Mouse (Mus musculus) midbrain, embryonic 12.5 days (tissue): Measurements from ENCODE around the gene Rassf6. TPM values are rescaled to one million over a fixed set of nuclear protein-coding genes. Genes with fewer than 3 reads are reported as not detected.

Source experiments
- ATAC-seq: fragments of 200-750 bp; cut with Nextera tagmentation; 2 replicates; pipeline ENCODE4 v1.8.0; 2017; ENCODE audit warnings: low read depth, moderate TSS enrichment, moderate library complexity; ENCODE audit not compliant: low FRiP score
- H3K27ac ChIP-seq: fragments of 300-500 bp; sonication (generic); replicated peaks from 2 replicates; pipeline ENCODE4 v1.5.1; 2016; ENCODE audit warnings: mild to moderate bottlenecking
- H3K27me3 ChIP-seq: fragments of 300-500 bp; sonication (generic); 2 replicates; pipeline ENCODE4 v1.6.1; 2016; ENCODE audit warnings: mild to moderate bottlenecking
- H3K36me3 ChIP-seq: fragments of 300-500 bp; sonication (generic); 2 replicates; pipeline ENCODE4 v1.6.1; 2016
- H3K4me1 ChIP-seq: fragments of 300-500 bp; sonication (generic); 2 replicates; pipeline ENCODE4 v1.6.1; 2016
- H3K4me2 ChIP-seq: fragments of 300-500 bp; sonication (generic); replicated peaks from 2 replicates; pipeline ENCODE4 v1.6.1; 2016; ENCODE audit warnings: mild to moderate bottlenecking, moderate library complexity
- H3K4me3 ChIP-seq: fragments of 300-500 bp; sonication (generic); 2 replicates; pipeline ENCODE4 v1.5.1; 2016; ENCODE audit warnings: mild to moderate bottlenecking
- H3K9ac ChIP-seq: fragments of 300-500 bp; sonication (generic); replicated peaks from 2 replicates; pipeline ENCODE4 v1.6.1; 2016; ENCODE audit warnings: mild to moderate bottlenecking, moderate library complexity
- H3K9me3 ChIP-seq: fragments of 300-500 bp; sonication (generic); 2 replicates; pipeline ENCODE4 v1.6.1; 2016; ENCODE audit warnings: mild to moderate bottlenecking
- WGBS: fragments of 180-500 bp; shearing (Covaris S2); methylation state at CpG from one replicate; pipeline ENCODE4 v1.1.7; 2016; 5-methylcytosine and 5-hydroxymethylcytosine counted together
- polyA plus RNA-seq: library from polyadenylated mRNA; unstranded; fragments of >200 nt; fragmentation: Nextera tagmentation; extraction: Ambion mirVana; gene quantifications from 2 replicates; pipeline ENCODE4 v1.2.1, GENCODE M21; 2016

Gene Rassf6
- polyA plus RNA-seq, result 0.29 and 0.63 TPM in 2 replicates

DNA sequence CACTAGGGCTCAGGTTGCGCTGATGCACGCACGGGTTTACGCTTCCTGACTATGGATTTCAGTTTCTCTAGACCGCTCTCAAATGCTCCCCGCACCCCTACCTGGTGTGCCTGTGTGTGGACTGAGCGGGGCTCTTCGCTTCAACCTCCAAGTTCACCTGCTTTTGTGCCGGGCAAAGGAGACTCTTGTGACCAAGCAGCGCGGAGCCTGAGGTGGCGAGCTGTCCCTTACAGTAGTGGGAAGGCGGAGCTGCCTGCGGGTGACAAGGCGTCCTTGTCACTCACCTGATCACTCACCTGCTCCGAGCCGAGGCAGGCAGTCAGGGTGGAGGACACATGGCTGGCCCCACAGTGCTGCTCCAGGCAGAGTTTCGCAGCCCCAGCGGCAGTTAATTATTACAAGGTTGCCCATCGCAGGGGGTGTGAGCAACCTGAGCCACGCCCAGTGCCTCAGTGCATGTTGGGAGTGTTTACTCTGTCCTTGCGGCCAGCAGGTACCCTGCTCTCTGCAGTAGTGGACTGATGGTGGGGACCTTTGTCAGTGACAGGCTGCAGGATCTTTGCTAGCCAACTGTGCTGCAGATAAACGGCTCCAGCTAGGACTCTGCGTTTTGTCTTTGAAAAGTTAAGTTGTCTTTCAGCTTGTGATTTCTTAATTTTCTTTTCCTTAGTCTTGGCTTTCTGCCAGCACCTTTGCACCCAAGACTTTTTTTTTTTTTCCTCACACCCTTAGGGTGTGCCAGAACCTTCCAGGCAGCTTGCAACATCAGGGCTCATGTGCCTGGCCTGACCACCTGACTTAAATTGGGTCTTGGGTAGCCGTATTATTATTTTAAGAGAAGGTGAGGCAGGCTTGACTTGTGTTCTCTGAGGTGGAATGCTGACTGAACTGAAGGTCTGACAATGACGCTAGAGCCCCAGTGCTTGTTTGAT is at the start of gene Rassf6:
Gene Rassf6, minus strand, starts transcription at position 372 of the 932 bp plus-strand sequence.
- peak; percentile 82 for ATAC-seq
- Histone ChIP-seq H3K36me3 (no peaks in the 10 kb centered on the region), H3K9me3 (no peaks in the 10 kb centered on the region), H3K27me3 (0 out of 2 replicates have a peak, but pooled peaks cover 4% of the 10 kb centered on the region), H3K9ac (peak within 1 kb of the TSS; percentile 0; the same call in 1 of the 2 replicates), H3K4me2 (peak within 1 kb of the TSS; percentile 59), H3K4me3 (peak within 1 kb of the TSS; percentile 40), H3K27ac (no peak within 1 kb of the TSS), H3K4me1 (peaks cover 7% of the 10 kb centered on the region; the same call in 1 of the 2 replicates)
- 13% methylated on average over 26 of the region's 26 CpGs for WGBS

DNA sequence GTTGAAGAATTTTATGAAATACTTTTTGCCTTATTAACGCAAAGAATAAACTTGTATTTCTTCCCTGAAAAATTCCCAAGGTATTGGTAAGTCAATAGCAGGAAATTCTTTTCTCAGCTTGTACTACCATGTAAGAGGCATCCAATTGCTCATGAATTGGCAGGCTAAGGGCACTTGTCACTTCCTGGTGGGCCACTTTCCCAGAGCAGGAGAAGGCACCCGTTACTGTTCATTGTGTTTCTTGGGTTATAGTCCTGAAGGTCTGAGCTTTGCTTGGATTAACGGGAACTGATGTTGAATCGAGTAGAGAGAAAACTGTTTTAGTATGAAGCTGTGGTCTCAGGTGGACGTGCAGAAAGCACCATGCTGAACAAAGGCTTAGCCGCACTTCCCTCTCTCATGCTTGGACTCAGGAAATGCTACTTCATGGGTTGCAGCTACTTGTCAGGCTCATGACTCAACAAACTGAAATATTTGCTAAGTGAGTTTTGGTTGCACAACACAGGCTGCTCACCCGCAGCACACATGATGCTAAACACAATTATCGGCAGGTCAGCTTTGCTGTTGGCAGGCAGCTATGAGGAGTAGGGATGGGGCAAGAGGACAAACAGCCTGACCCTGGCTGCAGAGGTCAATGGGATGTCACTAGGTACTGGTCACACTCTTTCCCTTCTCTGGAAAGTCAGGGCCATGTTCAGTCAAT is 49.1 kb upstream of the Rassf6 start:
- 90% methylated on average over 8 of the region's 8 CpGs for WGBS
- Histone ChIP-seq H3K27me3 (no peaks in the 10 kb centered on the region), H3K36me3 (no peaks in the 10 kb centered on the region), H3K4me3 (no peak overlapping the region), H3K27ac (no peak overlapping the region), H3K4me1 (no peaks in the 10 kb centered on the region), H3K9ac (no peak overlapping the region), H3K4me2 (no peak overlapping the region), H3K9me3 (no peaks in the 10 kb centered on the region)
- no peak for ATAC-seq

DNA sequence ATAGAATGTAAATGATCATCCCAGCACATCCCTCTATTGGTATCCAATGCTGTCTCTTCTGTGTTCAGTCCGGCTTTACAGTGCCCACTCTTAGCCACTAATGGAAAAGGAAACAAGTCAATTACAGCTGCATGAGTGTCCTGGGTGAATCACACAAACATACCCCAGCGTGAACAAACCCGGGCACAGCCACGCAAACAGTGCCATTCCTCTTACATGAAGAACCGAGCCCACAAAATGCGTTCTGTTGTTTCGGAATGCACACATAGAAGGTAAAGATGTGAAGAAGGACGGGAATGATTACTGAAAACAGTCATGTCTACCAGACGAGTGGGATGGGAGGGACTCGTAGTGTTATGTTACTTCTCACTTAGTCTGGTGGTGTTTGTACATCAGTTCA is 47.5 kb upstream of the Rassf6 start:
- Histone ChIP-seq H3K27me3 (no peaks in the 10 kb centered on the region), H3K27ac (no peak overlapping the region), H3K36me3 (no peaks in the 10 kb centered on the region), H3K9me3 (no peaks in the 10 kb centered on the region), H3K4me3 (no peak overlapping the region), H3K4me2 (no peak overlapping the region), H3K4me1 (no peaks in the 10 kb centered on the region), H3K9ac (no peak overlapping the region)
- WGBS, result 94% methylated on average over 10 of the region's 10 CpGs
- ATAC-seq, result no peak

DNA sequence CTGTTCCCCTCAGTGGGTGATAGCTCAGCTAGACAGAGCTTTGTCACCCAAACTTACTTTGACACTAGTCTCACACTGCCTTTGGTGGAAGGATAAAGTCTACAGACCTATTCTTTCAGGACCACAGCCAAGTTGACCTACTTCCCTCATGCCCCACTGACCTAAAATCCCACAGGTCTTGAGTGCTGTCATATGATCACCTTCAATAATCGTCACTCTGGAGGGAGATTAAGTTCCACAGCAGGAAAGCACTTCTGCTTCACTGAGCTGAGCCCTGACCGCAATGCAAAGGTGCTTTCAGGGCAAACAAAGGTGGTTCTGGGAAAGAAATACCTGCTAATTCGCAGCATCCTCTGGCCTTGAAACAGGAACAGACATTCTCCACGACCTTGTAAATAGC is 44.5 kb upstream of the Rassf6 start:
- 43% methylated on average over 4 of the region's 4 CpGs for WGBS
- H3K4me1 ChIP-seq, result no peaks in the 10 kb centered on the region
- no peak overlapping the region for H3K27ac ChIP-seq
- no peaks in the 10 kb centered on the region for H3K27me3 ChIP-seq
- H3K36me3 ChIP-seq, result no peaks in the 10 kb centered on the region
- no peak for ATAC-seq
- H3K4me2 ChIP-seq, result no peak overlapping the region
- H3K9me3 ChIP-seq, result no peaks in the 10 kb centered on the region
- no peak overlapping the region for H3K9ac ChIP-seq
- H3K4me3 ChIP-seq, result no peak overlapping the region

DNA sequence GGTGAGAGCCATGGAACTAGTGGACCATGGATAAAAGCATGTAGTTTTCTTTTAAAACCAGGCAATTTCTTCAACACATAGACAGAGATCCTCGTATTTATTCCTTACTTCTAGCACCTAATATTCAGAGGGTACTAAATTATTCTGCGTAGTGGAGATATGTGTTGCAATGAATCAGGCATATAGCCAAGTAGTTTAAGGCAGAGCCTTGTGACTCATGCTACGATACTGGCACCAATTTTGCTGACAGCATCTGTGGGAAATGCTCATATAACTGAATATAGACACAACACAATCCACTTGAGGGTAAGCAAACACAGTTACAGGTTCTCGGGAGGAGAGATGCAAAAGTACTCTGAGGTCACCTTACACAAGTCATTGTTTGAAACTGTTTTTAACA is 41.4 kb upstream of the Rassf6 start:
- H3K27ac ChIP-seq, result no peak overlapping the region
- H3K4me1 ChIP-seq, result no peaks in the 10 kb centered on the region
- no peak for ATAC-seq
- 87% methylated on average over 4 of the region's 4 CpGs for WGBS
- H3K4me2 ChIP-seq, result no peak overlapping the region
- no peaks in the 10 kb centered on the region for H3K27me3 ChIP-seq
- no peaks in the 10 kb centered on the region for H3K9me3 ChIP-seq
- H3K4me3 ChIP-seq, result no peak overlapping the region
- no peak overlapping the region for H3K9ac ChIP-seq
- H3K36me3 ChIP-seq, result no peaks in the 10 kb centered on the region

DNA sequence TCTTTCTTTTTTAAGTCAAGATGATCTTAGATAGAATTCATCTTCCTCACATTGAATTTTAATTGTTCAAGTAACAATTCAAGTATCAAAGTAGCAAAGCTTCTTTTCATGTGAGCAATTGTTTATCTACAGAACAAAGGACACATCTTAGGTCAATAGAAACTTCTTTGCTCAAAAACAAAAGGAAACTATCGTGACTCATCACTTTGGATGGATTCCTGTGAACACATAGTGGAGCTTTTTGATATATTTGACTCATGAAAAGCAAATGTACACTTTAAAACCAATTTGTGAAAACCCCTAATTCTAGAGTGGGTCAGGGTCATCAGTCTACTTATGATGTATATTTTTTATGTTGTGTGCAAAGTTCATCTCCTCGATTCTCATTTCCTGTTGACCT is 37.1 kb upstream of the Rassf6 start:
- 85% methylated on average over 2 of the region's 2 CpGs for WGBS

DNA sequence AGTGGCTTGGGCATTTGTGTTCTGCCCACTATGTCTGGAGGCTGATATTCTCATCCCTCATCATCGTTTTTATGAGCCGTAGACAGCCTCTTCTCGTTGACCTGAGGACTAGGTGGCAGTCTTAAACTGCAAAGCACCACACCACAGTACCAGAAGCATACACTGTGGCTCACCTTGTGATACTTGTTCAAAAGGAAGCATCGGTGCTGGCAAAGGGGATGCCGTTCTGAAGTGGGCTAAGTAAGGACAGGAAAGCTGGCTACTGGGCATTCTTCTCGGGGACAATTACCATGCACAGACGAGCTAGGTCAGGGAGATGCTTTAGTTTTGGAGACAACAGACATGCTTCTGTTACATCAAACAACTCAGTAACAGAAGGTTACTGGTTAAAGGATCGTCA is 21.4 kb upstream of the Rassf6 start:
- WGBS, result 66% methylated on average over 8 of the region's 8 CpGs
- no peak overlapping the region for H3K4me2 ChIP-seq
- H3K27me3 ChIP-seq, result no peaks in the 10 kb centered on the region
- no peak overlapping the region for H3K9ac ChIP-seq
- H3K4me1 ChIP-seq, result no peaks in the 10 kb centered on the region
- H3K4me3 ChIP-seq, result no peak overlapping the region
- no peak for ATAC-seq
- no peaks in the 10 kb centered on the region for H3K9me3 ChIP-seq
- no peaks in the 10 kb centered on the region for H3K36me3 ChIP-seq
- no peak overlapping the region for H3K27ac ChIP-seq

More for the DNA sequence above, 37.1 kb upstream of the Rassf6 start:
- no peaks in the 10 kb centered on the region for H3K36me3 ChIP-seq
- H3K9me3 ChIP-seq, result no peaks in the 10 kb centered on the region
- no peak overlapping the region for H3K9ac ChIP-seq
- no peak for ATAC-seq
- no peak overlapping the region for H3K27ac ChIP-seq
- no peak overlapping the region for H3K4me2 ChIP-seq
- H3K27me3 ChIP-seq, result no peaks in the 10 kb centered on the region
- H3K4me3 ChIP-seq, result no peak overlapping the region
- H3K4me1 ChIP-seq, result no peaks in the 10 kb centered on the region

DNA sequence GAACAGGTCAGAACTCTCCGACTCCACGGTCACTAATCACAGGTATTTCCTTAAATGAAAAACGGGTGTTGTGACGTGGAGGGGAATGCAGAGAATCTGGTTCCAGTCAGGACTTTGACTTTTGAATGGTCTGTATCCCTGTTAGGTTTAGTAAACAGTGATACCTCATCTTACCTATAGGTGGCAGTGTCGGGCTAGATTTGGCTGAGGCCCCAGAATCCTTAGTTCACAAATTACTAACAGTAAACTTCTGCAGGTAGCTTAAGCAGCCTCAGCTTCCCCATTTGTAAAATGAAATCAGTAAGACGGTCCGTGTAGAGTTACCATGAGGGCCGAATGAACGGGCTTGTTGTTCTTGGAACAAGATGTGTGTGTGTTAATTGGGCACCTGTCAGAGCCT is 21.0 kb upstream of the Rassf6 start:
- Histone ChIP-seq H3K4me2 (no peak overlapping the region), H3K27me3 (no peaks in the 10 kb centered on the region), H3K27ac (no peak overlapping the region), H3K4me1 (no peaks in the 10 kb centered on the region), H3K4me3 (no peak overlapping the region), H3K9me3 (no peaks in the 10 kb centered on the region), H3K9ac (no peak overlapping the region), H3K36me3 (no peaks in the 10 kb centered on the region)
- 22% methylated on average over 9 of the region's 9 CpGs for WGBS
- ATAC-seq, result peak; percentile 48

DNA sequence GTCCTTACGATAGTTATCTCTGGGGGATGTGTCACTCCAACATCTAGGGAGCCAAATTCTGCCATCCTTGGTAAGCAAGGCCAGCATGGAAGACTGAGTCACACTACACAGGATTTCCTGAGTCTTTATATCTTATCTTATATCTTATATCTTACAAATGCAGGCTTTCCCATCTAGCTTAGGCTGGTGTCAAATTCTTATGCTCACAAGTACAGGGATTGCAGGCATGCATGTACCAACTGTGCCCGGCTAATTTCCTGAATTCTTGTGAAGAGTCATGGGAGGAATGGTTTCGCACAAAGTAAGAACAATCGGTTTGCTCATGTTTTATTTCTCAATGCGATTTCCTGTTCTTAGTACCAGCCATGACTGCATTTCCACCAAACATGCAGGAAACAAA is 20.0 kb upstream of the Rassf6 start:
- no peak overlapping the region for H3K4me3 ChIP-seq
- no peaks in the 10 kb centered on the region for H3K36me3 ChIP-seq
- WGBS, result 90% methylated on average over 5 of the region's 5 CpGs
- H3K9me3 ChIP-seq, result no peaks in the 10 kb centered on the region
- H3K4me1 ChIP-seq, result no peaks in the 10 kb centered on the region
- no peaks in the 10 kb centered on the region for H3K27me3 ChIP-seq
- no peak overlapping the region for H3K4me2 ChIP-seq
- no peak for ATAC-seq
- H3K27ac ChIP-seq, result no peak overlapping the region
- no peak overlapping the region for H3K9ac ChIP-seq

DNA sequence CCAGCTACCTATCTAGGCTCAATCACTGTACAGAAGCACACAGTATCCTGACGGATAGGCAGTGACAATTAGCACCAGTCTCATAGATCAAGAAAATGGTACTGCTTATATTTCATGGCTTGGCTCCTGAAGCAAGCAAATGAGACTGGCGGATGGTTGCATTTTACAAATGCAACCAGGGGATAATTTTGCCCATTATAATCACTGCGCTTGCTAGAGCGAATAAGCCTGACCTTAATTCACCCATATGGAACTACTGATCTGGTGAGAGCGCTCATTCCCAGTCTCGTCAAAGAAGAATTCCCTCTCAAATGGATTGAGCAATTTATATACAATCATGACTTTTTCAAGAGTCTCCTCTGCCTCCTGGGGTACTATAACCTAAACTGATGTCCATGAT is 16.2 kb upstream of the Rassf6 start:
- ATAC-seq, result no peak
- Histone ChIP-seq H3K36me3 (no peaks in the 10 kb centered on the region), H3K9ac (no peak overlapping the region), H3K9me3 (no peaks in the 10 kb centered on the region), H3K4me2 (no peak overlapping the region), H3K27ac (no peak overlapping the region), H3K27me3 (no peaks in the 10 kb centered on the region), H3K4me1 (no peaks in the 10 kb centered on the region), H3K4me3 (no peak overlapping the region)
- 87% methylated on average over 6 of the region's 6 CpGs for WGBS

DNA sequence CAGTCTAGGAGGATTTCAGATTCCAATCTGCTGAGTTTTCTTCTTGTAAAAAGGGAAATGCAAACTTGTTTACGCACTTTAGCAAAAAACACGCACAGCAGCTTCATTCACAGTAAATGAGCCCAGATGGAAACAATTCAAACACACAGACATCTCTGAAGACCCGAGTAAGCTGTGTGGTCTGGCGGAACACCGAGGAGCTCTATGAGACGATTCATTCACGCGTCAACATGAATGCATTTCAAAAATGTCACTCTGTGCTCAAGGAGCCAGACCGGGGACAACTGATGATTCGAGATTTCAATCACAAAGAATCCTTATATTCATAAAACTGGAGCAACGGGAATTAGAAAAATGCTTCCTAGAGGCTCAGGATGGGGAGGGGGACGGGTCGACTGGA is 15.4 kb upstream of the Rassf6 start:
- no peak overlapping the region for H3K27ac ChIP-seq
- no peak overlapping the region for H3K9ac ChIP-seq
- 71% methylated on average over 13 of the region's 13 CpGs for WGBS
- no peak for ATAC-seq
- no peaks in the 10 kb centered on the region for H3K36me3 ChIP-seq
- no peaks in the 10 kb centered on the region for H3K27me3 ChIP-seq
- H3K4me2 ChIP-seq, result no peak overlapping the region
- H3K4me1 ChIP-seq, result no peaks in the 10 kb centered on the region
- no peaks in the 10 kb centered on the region for H3K9me3 ChIP-seq
- H3K4me3 ChIP-seq, result no peak overlapping the region

DNA sequence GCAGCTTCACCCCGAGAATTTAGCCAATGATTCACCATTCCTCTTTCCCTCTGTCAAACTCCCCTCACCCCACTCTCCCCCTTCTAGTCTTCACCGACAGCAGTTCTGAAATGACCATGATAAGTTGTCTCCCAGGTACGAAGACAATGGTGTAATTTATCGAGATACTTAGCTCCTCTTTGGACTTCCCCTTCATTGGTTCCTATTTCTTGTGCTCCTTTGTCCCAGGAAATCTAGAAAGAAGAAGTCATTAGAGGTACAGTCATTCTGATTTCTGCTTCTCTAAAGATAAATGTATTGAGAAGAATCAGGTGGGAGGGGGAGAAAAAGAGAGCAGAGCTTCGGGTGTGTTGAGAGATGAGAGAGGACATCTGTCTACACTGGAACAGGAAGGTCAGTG is 14.3 kb upstream of the Rassf6 start:
- H3K4me1 ChIP-seq, result no peaks in the 10 kb centered on the region
- no peak overlapping the region for H3K4me3 ChIP-seq
- no peak overlapping the region for H3K27ac ChIP-seq
- ATAC-seq, result no peak
- no peak overlapping the region for H3K9ac ChIP-seq
- 81% methylated on average over 5 of the region's 5 CpGs for WGBS
- no peaks in the 10 kb centered on the region for H3K9me3 ChIP-seq
- no peaks in the 10 kb centered on the region for H3K27me3 ChIP-seq
- no peak overlapping the region for H3K4me2 ChIP-seq
- no peaks in the 10 kb centered on the region for H3K36me3 ChIP-seq
